Mouse (Mus musculus) liver, postnatal 0 days (tissue): ENCODE results near the gene Plcl2.

ENCODE experiments used
- CTCF ChIP-seq: sonication (generic); IDR thresholded peaks from 2 replicates; pipeline ENCODE4 v1.5.1; 2016; ENCODE audit warnings: antibody characterized with exemption, low read depth
- EP300 ChIP-seq: IDR thresholded peaks from 2 replicates; pipeline ENCODE4 v1.6.1; 2016; ENCODE audit warnings: antibody characterized with exemption, low read depth, mild to moderate bottlenecking

DNA sequence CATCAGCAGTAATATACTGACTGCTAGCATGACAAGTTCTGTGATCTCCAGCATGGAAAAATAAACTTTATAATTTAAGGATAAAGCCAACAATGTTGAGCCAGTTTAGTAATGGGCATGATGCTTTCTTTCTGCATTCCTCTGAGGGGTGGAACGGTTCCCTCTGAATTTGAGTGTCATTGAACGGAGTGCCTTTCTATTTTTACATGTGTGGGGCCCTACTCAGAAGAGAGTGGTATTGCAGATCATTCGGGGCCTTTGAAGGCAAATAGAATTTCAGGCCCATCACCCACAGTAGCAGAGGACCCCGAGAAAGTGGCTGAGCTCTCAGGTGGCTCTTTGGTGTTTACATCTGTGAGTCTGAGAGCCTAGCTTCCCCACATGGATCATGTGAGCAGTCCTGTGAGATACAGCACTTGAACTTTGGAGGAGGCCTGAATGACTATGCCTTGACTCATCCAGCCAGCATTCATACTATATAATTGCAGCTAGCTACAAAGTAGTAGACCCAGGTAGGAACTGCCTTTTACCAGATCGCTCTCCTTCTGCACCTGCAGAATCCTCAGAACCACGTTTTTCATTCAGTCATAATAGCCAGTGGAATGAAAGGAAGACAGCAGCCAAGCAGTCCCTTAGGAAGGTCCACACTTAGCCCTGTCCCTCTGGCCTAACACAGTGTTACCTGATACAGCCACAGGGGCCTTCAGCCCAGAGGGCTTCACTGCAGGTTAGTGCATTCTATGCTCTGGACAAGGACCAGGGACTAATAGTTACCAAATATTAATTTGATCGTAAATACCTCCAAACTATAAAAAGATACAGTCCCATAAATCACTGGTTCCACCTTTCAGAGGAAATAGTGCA lies 125.0 kb downstream of the Plcl2 start:
- no peak for TF ChIP-seq CTCF
- TF ChIP-seq EP300, result no peak
